Mouse (Mus musculus): ENCODE data around the gene Zfyve28. TPM values are rescaled to one million over a fixed set of nuclear protein-coding genes. Genes with fewer than 3 reads are reported as not detected.

Zfyve28 gene
- polyA plus RNA-seq, 1 experiment from 2014 or later: 0.77 TPM

DNA sequence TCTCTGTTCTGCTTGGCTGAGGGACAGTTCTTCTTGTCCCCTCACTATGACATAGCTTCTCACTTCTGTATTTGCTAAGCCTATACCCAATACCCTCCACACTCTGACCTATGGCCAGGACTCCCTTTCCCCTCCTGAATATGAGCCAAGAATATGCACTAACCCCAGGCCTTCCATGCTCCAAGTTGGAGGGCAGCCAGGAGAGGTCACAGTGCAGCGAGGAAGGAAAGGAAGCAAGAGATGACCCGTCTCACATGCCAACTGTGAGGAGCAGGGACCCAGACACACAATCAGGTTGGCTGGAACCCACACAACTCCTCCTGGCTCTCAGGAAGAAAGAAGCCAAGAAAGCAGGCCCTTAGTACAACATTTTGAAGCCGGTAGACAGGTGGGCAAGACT, 20.8 kb upstream of the Zfyve28 start:
- ATAC-seq (replicated peaks; ENCODE audit: low FRiP score): no peak
- WGBS: 67% methylated on average over 3 of the region's 3 CpGs

DNA sequence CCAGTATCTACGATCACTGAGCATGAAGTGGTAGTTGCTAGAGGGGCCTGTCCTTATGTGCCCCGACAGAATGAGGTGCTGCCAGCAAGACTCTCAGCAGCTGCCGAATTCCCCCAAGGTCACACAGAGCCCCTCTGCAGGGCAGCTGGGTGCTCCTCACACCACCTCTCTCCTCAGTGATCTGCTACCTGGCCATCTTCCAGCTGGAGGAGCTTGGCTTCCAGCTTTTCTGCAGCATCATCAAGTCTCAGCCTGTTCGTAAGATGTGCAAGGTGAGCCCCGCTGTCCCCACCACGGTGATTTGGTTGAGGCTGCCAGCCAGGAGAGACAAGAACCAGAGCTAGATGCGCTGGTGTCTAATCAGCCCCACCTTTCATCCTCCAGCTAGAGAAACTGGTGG, 14.1 kb upstream of the Zfyve28 start:
- Histone ChIP-seq H3K9me3 (replicated peaks) (no peaks in the 10 kb centered on the region), H3K9ac (no peak overlapping the region), H3K4me3 (replicated peaks) (no peak overlapping the region), H3K4me2 (no peak overlapping the region), H3K27me3 (no peaks in the 10 kb centered on the region), H3K4me1 (no peaks in the 10 kb centered on the region), H3K27ac (no peak overlapping the region), H3K36me3 (no peaks in the 10 kb centered on the region)
- no peak for ATAC-seq (replicated peaks; ENCODE audit: low FRiP score)
- 83% methylated on average over 7 of the region's 7 CpGs for WGBS

More for the DNA sequence above, 20.8 kb upstream of the Zfyve28 start:
- Histone ChIP-seq H3K9me3 (replicated peaks) (no peaks in the 10 kb centered on the region), H3K27ac (no peak overlapping the region), H3K4me3 (replicated peaks) (no peak overlapping the region), H3K36me3 (no peaks in the 10 kb centered on the region), H3K4me1 (no peaks in the 10 kb centered on the region), H3K9ac (no peak overlapping the region), H3K27me3 (no peaks in the 10 kb centered on the region), H3K4me2 (no peak overlapping the region)

DNA sequence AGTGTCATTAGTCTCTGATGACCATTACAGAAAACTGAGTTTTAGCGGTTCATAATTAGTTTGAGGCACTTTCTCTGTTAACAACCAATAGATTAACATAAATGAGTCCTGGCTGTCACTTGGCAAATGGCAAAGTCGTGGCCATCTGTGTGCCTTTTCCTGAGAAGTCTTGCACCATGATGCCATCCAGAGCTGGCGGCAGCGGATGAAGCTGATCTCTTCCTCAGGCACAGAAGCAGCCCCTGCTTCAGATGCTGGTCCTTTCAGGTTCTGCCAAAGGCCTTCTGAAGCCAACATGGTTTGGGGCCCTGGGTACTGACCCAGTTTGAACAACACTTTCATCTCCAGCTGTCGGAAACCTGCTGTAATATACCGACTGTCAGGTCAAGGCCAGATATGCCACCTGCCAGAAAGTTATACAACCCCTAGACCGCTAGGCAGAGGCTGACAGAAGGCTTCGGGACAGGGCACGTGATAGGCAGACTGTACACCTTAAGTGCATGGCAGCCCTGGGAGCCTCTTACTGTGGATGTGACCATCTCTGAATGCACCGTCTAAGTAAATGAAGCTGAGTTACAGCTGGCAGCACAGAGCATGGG, 10.8 kb upstream of the Zfyve28 start:
- Histone ChIP-seq H3K27ac (no peak overlapping the region), H3K27me3 (no peaks in the 10 kb centered on the region), H3K4me3 (replicated peaks) (no peak overlapping the region), H3K36me3 (no peaks in the 10 kb centered on the region), H3K4me2 (no peak overlapping the region), H3K9me3 (replicated peaks) (no peaks in the 10 kb centered on the region), H3K4me1 (no peaks in the 10 kb centered on the region), H3K9ac (no peak overlapping the region)
- no peak for ATAC-seq (replicated peaks; ENCODE audit: low FRiP score)
- 81% methylated on average over 10 of the region's 10 CpGs for WGBS

DNA sequence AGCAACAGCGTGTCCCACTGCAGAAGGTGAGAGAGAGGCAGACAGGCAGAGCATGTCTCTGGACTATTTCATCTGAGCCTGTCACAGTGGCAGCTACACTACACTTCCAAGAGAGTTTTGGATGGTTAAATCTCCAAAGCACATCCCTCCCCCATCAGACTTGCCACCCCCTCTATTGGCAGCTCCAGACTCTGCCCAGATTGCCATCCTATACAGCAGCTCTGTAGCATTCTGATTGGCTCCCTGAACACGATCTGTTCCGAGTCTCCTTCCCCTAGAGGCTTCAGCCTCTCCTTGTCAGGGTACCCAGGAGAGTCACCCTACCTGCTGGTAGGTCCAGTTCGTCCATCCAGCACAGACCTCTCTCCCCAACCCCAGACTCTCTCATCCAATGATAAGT, 9.8 kb upstream of the Zfyve28 start:
- 50% methylated on average over 4 of the region's 4 CpGs for WGBS
- Histone ChIP-seq H3K4me2 (no peak overlapping the region), H3K36me3 (no peaks in the 10 kb centered on the region), H3K9ac (no peak overlapping the region), H3K27ac (no peak overlapping the region), H3K27me3 (no peaks in the 10 kb centered on the region), H3K4me1 (no peaks in the 10 kb centered on the region), H3K4me3 (replicated peaks) (no peak overlapping the region), H3K9me3 (replicated peaks) (no peaks in the 10 kb centered on the region)
- no peak for ATAC-seq (replicated peaks; ENCODE audit: low FRiP score)

DNA sequence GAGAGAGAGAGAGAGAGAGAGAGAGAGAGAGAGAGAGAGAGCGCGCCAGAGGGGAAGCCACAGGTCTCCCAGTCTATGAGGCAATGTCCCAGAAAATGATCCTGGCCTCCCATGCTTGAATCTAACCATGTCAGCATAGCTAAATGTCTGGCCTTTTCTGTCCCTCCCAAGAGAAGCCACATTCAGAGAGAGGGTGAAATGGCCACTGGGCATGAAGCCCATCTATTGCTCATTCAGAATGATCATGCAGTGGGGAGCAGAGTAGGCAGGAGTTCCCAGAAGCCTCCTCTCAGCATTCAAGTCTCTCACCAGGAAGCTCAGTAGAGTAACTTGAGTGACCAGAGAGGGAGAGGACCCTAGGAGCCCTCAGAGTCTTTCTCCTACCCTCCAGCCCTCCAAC, 6.9 kb upstream of the Zfyve28 start:
- Histone ChIP-seq H3K9me3 (replicated peaks) (no peaks in the 10 kb centered on the region), H3K4me1 (no peaks in the 10 kb centered on the region), H3K36me3 (no peaks in the 10 kb centered on the region), H3K27me3 (peaks cover 14% of the 10 kb centered on the region), H3K4me2 (no peak overlapping the region), H3K27ac (no peak overlapping the region), H3K9ac (no peak overlapping the region), H3K4me3 (replicated peaks) (no peak overlapping the region)
- no peak for ATAC-seq (replicated peaks; ENCODE audit: low FRiP score)
- WGBS: 100% methylated on average over 2 of the region's 2 CpGs

DNA sequence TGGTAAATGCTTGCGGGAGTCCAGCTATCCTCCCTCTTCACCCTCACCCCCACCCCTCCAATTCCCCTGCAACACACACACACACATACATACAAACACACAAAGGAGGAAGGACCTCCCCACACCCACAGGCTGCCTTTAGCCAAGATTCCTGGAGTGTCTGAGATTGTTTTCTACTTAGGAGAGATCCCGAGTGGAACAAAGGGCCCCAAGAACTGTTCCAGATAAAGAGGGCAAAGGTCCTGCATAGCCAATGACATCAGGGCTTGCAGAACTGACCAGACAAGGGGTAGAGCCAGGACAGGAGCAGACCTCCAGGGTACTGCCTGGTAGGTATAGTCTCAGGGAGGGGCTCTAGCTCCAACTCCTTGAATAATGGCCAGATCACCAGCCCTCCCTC, 6.4 kb upstream of the Zfyve28 start:
- ATAC-seq (replicated peaks; ENCODE audit: low FRiP score): no peak
- Histone ChIP-seq H3K27ac (no peak overlapping the region), H3K4me2 (no peak overlapping the region), H3K4me1 (no peaks in the 10 kb centered on the region), H3K9me3 (replicated peaks) (no peaks in the 10 kb centered on the region), H3K36me3 (no peaks in the 10 kb centered on the region), H3K27me3 (peaks cover 19% of the 10 kb centered on the region), H3K4me3 (replicated peaks) (no peak overlapping the region), H3K9ac (no peak overlapping the region)
- 50% methylated on average over 2 of the region's 2 CpGs for WGBS

DNA sequence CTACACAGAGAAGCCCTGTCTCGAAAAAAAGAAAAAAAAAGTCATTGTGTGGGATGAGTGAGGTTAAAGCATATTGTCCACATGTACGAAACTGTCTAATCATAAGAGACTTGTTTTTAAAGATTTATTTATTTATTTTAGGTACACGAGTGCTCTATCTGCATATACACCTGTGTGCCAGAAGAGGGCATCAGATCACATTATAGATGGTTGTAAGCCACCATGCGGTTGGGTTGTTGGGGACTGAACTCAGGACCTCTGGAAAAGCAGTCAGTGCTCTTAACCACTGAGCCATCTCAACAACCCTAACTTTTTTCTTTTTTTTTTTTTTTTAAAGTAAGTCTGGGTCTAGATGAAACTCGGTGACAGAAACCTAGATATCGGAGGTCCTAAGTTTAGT, 5.1 kb upstream of the Zfyve28 start:
- Histone ChIP-seq H3K4me2 (no peak overlapping the region), H3K36me3 (no peaks in the 10 kb centered on the region), H3K9me3 (replicated peaks) (no peaks in the 10 kb centered on the region), H3K27me3 (peaks cover 31% of the 10 kb centered on the region), H3K4me1 (no peaks in the 10 kb centered on the region), H3K9ac (no peak overlapping the region), H3K27ac (no peak overlapping the region), H3K4me3 (replicated peaks) (no peak overlapping the region)
- ATAC-seq (replicated peaks; ENCODE audit: low FRiP score): no peak
- 81% methylated on average over 6 of the region's 6 CpGs for WGBS

DNA sequence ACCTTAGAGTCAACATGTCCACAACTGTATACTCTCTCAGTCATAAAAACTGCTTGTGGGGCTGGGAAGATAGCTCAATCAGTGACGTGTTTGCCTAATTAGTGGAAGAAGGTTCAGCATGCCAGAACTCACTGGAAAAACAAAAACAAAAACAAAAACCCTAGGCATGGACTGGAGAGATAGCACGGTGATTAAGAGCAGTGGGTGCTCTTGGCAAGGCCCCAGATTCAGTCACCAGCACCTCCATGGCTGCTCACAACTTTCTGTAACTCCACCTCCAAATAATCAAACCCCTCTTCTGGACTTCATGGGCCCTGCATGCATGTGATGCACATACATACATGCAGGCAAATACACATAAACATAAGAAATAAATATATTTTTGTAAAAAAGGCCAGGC, 1.0 kb upstream of the Zfyve28 start:
- 56% methylated on average over 2 of the region's 2 CpGs for WGBS
- no peak overlapping the region for H3K9ac ChIP-seq
- H3K9me3 ChIP-seq (replicated peaks): no peaks in the 10 kb centered on the region
- H3K4me3 ChIP-seq (replicated peaks): no peak overlapping the region
- H3K4me2 ChIP-seq: no peak overlapping the region
- ATAC-seq (replicated peaks; ENCODE audit: low FRiP score): no peak
- H3K36me3 ChIP-seq: no peaks in the 10 kb centered on the region
- peaks cover 21% of the 10 kb centered on the region for H3K4me1 ChIP-seq
- H3K27ac ChIP-seq: no peak overlapping the region
- H3K27me3 ChIP-seq: peaks cover 69% of the 10 kb centered on the region

DNA sequence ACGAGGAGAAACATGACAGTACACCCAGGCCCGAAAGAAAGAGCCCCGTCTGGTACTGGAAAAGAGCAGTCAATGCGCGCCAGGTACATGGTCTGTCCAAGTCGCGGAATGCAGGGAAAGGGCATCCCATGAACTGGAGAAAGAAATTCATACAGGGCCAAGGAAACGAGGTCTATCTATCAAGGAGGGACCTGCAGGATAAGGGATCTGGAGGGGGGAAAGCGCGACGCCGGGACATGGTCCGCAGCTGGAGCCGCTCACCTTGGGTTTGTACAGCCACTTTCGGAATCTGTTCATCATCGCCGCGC, 457 bp downstream of the Zfyve28 start:
- peak overlapping the region; percentile 99 for H3K4me2 ChIP-seq
- H3K4me3 ChIP-seq (replicated peaks): peak overlapping the region; percentile 70
- WGBS: under 1% methylated on average over 18 of the region's 18 CpGs
- ATAC-seq (replicated peaks; ENCODE audit: low FRiP score): no peak
- H3K36me3 ChIP-seq: no peaks in the 10 kb centered on the region
- H3K4me1 ChIP-seq: peaks cover 21% of the 10 kb centered on the region
- H3K9ac ChIP-seq: peak overlapping the region; percentile 33
- peaks cover 76% of the 10 kb centered on the region for H3K27me3 ChIP-seq
- H3K27ac ChIP-seq: no peak overlapping the region
- H3K9me3 ChIP-seq (replicated peaks): no peaks in the 10 kb centered on the region

DNA sequence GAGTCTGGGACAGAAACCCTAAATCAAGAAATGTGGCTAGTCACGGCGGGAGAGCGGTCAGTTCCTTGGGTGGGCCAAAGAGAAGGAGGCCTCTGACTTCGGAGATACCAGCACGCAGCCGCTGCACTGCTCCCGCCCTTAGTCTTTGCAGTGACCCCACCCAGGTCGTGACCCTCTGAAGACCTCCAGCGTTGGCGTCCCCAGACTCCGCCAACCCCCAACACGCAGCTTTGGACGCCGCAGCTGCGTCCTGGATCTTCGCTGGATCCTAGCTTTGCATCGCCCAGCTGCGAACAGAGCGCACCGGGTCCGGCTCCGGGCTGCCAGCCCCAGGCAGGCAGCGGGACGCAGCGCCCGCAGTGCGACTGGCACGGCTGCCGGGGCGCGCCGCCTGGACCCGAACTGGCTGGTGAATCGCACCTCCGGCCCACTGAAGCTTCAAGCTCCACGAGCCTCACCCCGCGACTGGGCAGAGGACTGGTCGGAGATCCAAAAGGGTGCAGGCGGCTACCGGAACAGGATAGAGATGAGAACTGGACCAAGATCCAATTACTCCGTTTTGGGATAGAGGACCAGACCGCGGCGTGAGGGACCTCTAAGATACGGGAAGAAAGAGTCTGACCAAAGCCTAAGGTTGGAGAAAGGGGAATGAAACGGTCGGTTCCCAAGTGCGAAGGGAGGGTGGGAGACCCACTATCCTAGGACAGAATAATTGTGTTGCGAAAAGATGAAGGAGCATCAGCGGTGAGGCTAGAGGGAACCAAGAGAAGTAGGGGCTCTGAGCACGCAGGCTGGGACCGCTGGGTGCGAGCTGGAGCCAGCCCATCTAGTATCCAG, 1.0 kb downstream of the Zfyve28 start:
- ATAC-seq (replicated peaks; ENCODE audit: low FRiP score): no peak
- Histone ChIP-seq H3K9ac (no peak overlapping the region), H3K4me1 (peaks cover 21% of the 10 kb centered on the region), H3K36me3 (no peaks in the 10 kb centered on the region), H3K27me3 (peaks cover 76% of the 10 kb centered on the region), H3K27ac (no peak overlapping the region), H3K4me2 (peak overlapping the region; percentile 99), H3K4me3 (replicated peaks) (peak overlapping the region; percentile 70), H3K9me3 (replicated peaks) (no peaks in the 10 kb centered on the region)
- WGBS: under 1% methylated on average over 54 of the region's 54 CpGs

DNA sequence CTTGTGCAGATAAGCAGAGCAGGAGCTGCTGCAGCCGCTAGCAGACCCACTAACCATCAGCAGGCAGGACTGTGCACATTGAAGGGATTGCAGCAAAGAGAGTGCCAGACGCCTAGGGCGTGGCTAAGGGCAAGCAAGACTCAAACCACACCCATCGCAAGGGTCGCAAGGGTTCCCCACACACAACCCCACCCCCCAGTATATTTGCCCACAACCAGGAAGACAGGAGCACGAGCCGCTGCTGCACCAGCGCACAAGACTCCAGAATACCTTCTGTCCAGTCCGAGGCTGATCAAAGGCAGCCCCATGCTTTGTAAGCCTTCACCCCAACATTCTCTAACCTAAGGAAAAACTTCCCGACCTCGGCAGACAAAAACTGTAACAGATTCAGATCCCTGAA, 1.7 kb downstream of the Zfyve28 start:
- peaks cover 21% of the 10 kb centered on the region for H3K4me1 ChIP-seq
- H3K4me2 ChIP-seq: peak overlapping the region; percentile 99
- no peaks in the 10 kb centered on the region for H3K36me3 ChIP-seq
- H3K9me3 ChIP-seq (replicated peaks): no peaks in the 10 kb centered on the region
- WGBS: 3% methylated on average over 11 of the region's 11 CpGs
- no peak overlapping the region for H3K9ac ChIP-seq
- H3K27ac ChIP-seq: no peak overlapping the region
- ATAC-seq (replicated peaks; ENCODE audit: low FRiP score): no peak
- H3K27me3 ChIP-seq: peaks cover 76% of the 10 kb centered on the region
- peak overlapping the region; percentile 70 for H3K4me3 ChIP-seq (replicated peaks)

DNA sequence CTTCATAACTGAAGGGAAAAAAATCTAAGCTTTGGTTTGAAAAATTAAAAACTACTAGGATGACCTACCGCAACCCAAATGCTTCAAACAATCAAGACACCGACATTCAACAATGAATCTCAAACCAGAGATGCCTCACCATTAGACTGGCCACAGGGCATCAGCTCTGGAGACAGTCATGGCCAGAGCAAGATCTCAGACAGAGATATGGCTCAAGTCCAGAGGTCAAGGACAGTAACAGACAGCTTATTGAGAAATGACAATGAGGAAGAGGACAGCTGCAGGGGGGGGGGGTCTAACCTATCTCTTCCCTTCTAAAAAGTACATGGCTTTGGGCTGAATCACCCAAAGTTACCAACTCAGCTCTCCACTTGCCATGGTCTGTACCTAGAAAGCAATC, 3.0 kb downstream of the Zfyve28 start:
- H3K4me2 ChIP-seq: no peak overlapping the region
- H3K4me1 ChIP-seq: peaks cover 21% of the 10 kb centered on the region
- H3K9ac ChIP-seq: no peak overlapping the region
- H3K9me3 ChIP-seq (replicated peaks): no peaks in the 10 kb centered on the region
- H3K36me3 ChIP-seq: no peaks in the 10 kb centered on the region
- 83% methylated on average over 2 of the region's 2 CpGs for WGBS
- no peak overlapping the region for H3K27ac ChIP-seq
- no peak overlapping the region for H3K4me3 ChIP-seq (replicated peaks)
- peaks cover 67% of the 10 kb centered on the region for H3K27me3 ChIP-seq
- no peak for ATAC-seq (replicated peaks; ENCODE audit: low FRiP score)

All from kidney, embryonic 15.5 days (tissue).